Mouse (Mus musculus) stomach, postnatal 0 days (tissue): Measurements from ENCODE around the gene Pram1. TPM values are rescaled to one million over a fixed set of nuclear protein-coding genes. Genes with fewer than 3 reads are reported as not detected.
A peak's percentile ranks its signal among the peaks of the same experiment; 100 is the strongest.

Experiments
- ATAC-seq: fragments of 200-750 bp; cut with Nextera tagmentation; 2 replicates; pipeline ENCODE4 v1.8.0; 2017; ENCODE audit not compliant: low FRiP score, low TSS enrichment
- DNase-seq: peaks from one replicate; pipeline ENCODE4 v3.0.0-alpha.2; 2016; ENCODE audit warnings: low spot score
- H3K27ac ChIP-seq: fragments of 300-500 bp; sonication (generic); replicated peaks from 2 replicates; pipeline ENCODE4 v1.5.1; 2014; ENCODE audit warnings: mild to moderate bottlenecking, control low read depth
- H3K27me3 ChIP-seq: fragments of 300-500 bp; sonication (generic); 2 replicates; pipeline ENCODE4 v1.6.1; 2014; ENCODE audit warnings: low read length; ENCODE audit not compliant: control insufficient read depth, insufficient read depth
- H3K36me3 ChIP-seq: fragments of 300-500 bp; sonication (generic); 2 replicates; pipeline ENCODE4 v1.6.1; 2014; ENCODE audit warnings: low read length, mixed read lengths; ENCODE audit not compliant: control insufficient read depth, insufficient read depth
- H3K4me1 ChIP-seq: fragments of 300-500 bp; sonication (generic); replicated peaks from 2 replicates; pipeline ENCODE4 v1.6.1; 2014; ENCODE audit warnings: antibody characterized with exemption; ENCODE audit not compliant: control insufficient read depth, insufficient read depth
- H3K4me2 ChIP-seq: fragments of 300-500 bp; sonication (generic); replicated peaks from 2 replicates; pipeline ENCODE4 v1.6.1; 2014; ENCODE audit warnings: low read depth, mild to moderate bottlenecking, control low read depth, moderate library complexity
- H3K4me3 ChIP-seq: fragments of 300-500 bp; sonication (generic); 2 replicates; pipeline ENCODE4 v1.5.1; 2014; ENCODE audit warnings: low read depth, low read length, control low read depth
- H3K9ac ChIP-seq: fragments of 300-500 bp; sonication (generic); 2 replicates; pipeline ENCODE4 v1.6.1; 2014; ENCODE audit warnings: mild to moderate bottlenecking, low read length, control low read depth, mixed read lengths
- H3K9me3 ChIP-seq: fragments of 300-500 bp; sonication (generic); 2 replicates; pipeline ENCODE4 v1.6.1; 2016; ENCODE audit warnings: low read length; ENCODE audit not compliant: control insufficient read depth
- CTCF ChIP-seq: IDR thresholded peaks from 2 replicates; pipeline ENCODE4 v1.5.1; 2016; ENCODE audit warnings: antibody characterized with exemption, low read depth, mild to moderate bottlenecking, moderate library complexity
- EP300 ChIP-seq: optimal IDR thresholded peaks from 2 replicates; pipeline ENCODE3; 2016; ENCODE audit warnings: antibody characterized with exemption
- WGBS: fragments of 180-500 bp; shearing (Covaris S2); extraction: QIAGEN DNeasy Blood & Tissue Kit; methylation state at CpG from one replicate; pipeline ENCODE4 v1.1.7; 2014; 5-methylcytosine and 5-hydroxymethylcytosine counted together
- polyA plus RNA-seq: library from polyadenylated mRNA; unstranded; fragments of >200 nt; fragmentation: Nextera tagmentation; extraction: Ambion mirVana; gene quantifications from 2 replicates; pipeline ENCODE4 v1.2.1, GENCODE M21; 2015

Gene Pram1
- polyA plus RNA-seq, 1 experiment from 2014 or later: 0.19 TPM

- TF ChIP-seq CTCF: no peak
- Histone ChIP-seq H3K9me3 (no peaks in the 10 kb centered on the region), H3K9ac (no peak overlapping the region), H3K4me2 (no peak overlapping the region), H3K36me3 (0 out of 2 replicates have a peak, but pooled peaks cover 4% of the 10 kb centered on the region), H3K27ac (no peak overlapping the region), H3K27me3 (no peaks in the 10 kb centered on the region), H3K4me3 (no peak overlapping the region), H3K4me1 (0 out of 2 replicates have a peak, but pooled peaks cover 2% of the 10 kb centered on the region)
- ATAC-seq: no peak
- DNase-seq: peak; percentile 69
Observed at GRCm38 (mm10) chr17:33675452-33675851, 37.6 kb downstream of the Pram1 start.

GRCm38 (mm10) chr17:33676086-33676485 is 38.2 kb downstream of the Pram1 start:
- no peaks in the 10 kb centered on the region for H3K27me3 ChIP-seq
- H3K9me3 ChIP-seq: no peaks in the 10 kb centered on the region
- no peak overlapping the region for H3K27ac ChIP-seq
- H3K4me3 ChIP-seq: no peak overlapping the region
- H3K36me3 ChIP-seq: 0 out of 2 replicates have a peak, but pooled peaks cover 4% of the 10 kb centered on the region
- no peaks in the 10 kb centered on the region for H3K4me1 ChIP-seq
- DNase-seq (no peak), ATAC-seq (no peak)
- TF ChIP-seq CTCF (no peak), EP300 (no peak)
- WGBS: 98% methylated on average over 2 of the region's 2 CpGs
- H3K9ac ChIP-seq: no peak overlapping the region
- H3K4me2 ChIP-seq: no peak overlapping the region

- no peak overlapping the region for H3K27ac ChIP-seq
- H3K9ac ChIP-seq: no peak overlapping the region
- peaks cover 6% of the 10 kb centered on the region; the same call in 1 of the 2 replicates for H3K36me3 ChIP-seq
- H3K27me3 ChIP-seq: no peaks in the 10 kb centered on the region
- no peaks in the 10 kb centered on the region for H3K4me1 ChIP-seq
- no peak for TF ChIP-seq CTCF
- no peak for TF ChIP-seq EP300
- H3K9me3 ChIP-seq: no peaks in the 10 kb centered on the region
- DNase-seq (no peak), ATAC-seq (no peak)
- H3K4me3 ChIP-seq: no peak overlapping the region
- no peak overlapping the region for H3K4me2 ChIP-seq
Observed at GRCm38 (mm10) chr17:33678771-33679170, 40.9 kb downstream of the Pram1 start.

- no peaks in the 10 kb centered on the region for H3K27me3 ChIP-seq
- H3K4me2 ChIP-seq: no peak overlapping the region
- ATAC-seq: no peak
- peaks cover 3% of the 10 kb centered on the region; the same call in 1 of the 2 replicates for H3K4me1 ChIP-seq
- DNase-seq: no peak
- H3K4me3 ChIP-seq: no peak overlapping the region
- no peak overlapping the region for H3K9ac ChIP-seq
- H3K9me3 ChIP-seq: no peaks in the 10 kb centered on the region
- no peak for TF ChIP-seq CTCF
- TF ChIP-seq EP300: no peak
- peaks cover 2% of the 10 kb centered on the region; the same call in 1 of the 2 replicates for H3K36me3 ChIP-seq
- no peak overlapping the region for H3K27ac ChIP-seq
Observed at GRCm38 (mm10) chr17:33681767-33682166, 43.9 kb downstream of the Pram1 start.

- TF ChIP-seq CTCF (peak; percentile 66), EP300 (no peak)
- peak; percentile 73 for DNase-seq
- Histone ChIP-seq H3K9me3 (no peaks in the 10 kb centered on the region), H3K36me3 (peaks cover 2% of the 10 kb centered on the region; the same call in 1 of the 2 replicates), H3K9ac (peak overlapping the region; percentile 99), H3K27me3 (no peaks in the 10 kb centered on the region), H3K4me1 (peaks cover 3% of the 10 kb centered on the region; the same call in 1 of the 2 replicates), H3K4me2 (peak overlapping the region; percentile 87), H3K27ac (peak overlapping the region; percentile 97), H3K4me3 (peak overlapping the region; percentile 94)
- WGBS: under 1% methylated on average over 43 of the region's 44 CpGs
- ATAC-seq: peak; percentile 76
Observed at GRCm38 (mm10) chr17:33684671-33685231, 46.9 kb downstream of the Pram1 start.

- under 1% methylated on average over 42 of the region's 42 CpGs for WGBS
- DNase-seq: peak; percentile 98
- TF ChIP-seq CTCF (peak; percentile 28; the same call in 1 of the 2 replicates), EP300 (no peak)
- no peaks in the 10 kb centered on the region for H3K9me3 ChIP-seq
- H3K36me3 ChIP-seq: peaks cover 2% of the 10 kb centered on the region; the same call in 1 of the 2 replicates
- peak overlapping the region; percentile 99 for H3K9ac ChIP-seq
- peak; percentile 98 for ATAC-seq
- H3K27ac ChIP-seq: peak overlapping the region; percentile 97
- H3K4me3 ChIP-seq: peak overlapping the region; percentile 94
- peaks cover 3% of the 10 kb centered on the region; the same call in 1 of the 2 replicates for H3K4me1 ChIP-seq
- H3K27me3 ChIP-seq: no peaks in the 10 kb centered on the region
- H3K4me2 ChIP-seq: peak overlapping the region; percentile 87
Observed at GRCm38 (mm10) chr17:33685249-33685653, 47.4 kb downstream of the Pram1 start.
